Mouse (Mus musculus): ENCODE results near the gene Itga4. TPM values are rescaled to one million over a fixed set of nuclear protein-coding genes. Genes with fewer than 3 reads are reported as not detected.

The Itga4 gene
- polyA plus RNA-seq, 1 experiment from 2014 or later, result 11.1 TPM

- Histone ChIP-seq H3K27me3 (no peaks in the 10 kb centered on the region), H3K27ac (replicated peaks) (no peak overlapping the region), H3K4me3 (replicated peaks) (no peak overlapping the region), H3K36me3 (0 out of 2 replicates have a peak, but pooled peaks cover 3% of the 10 kb centered on the region), H3K9me3 (replicated peaks) (no peaks in the 10 kb centered on the region), H3K4me2 (replicated peaks) (no peak overlapping the region), H3K9ac (no peak overlapping the region), H3K4me1 (0 out of 2 replicates have a peak, but pooled peaks cover 4% of the 10 kb centered on the region)
- WGBS, result 58% methylated on average over 4 of the region's 4 CpGs
- ATAC-seq (ENCODE audit: insufficient number of reproducible peaks, low FRiP score, low TSS enrichment, low read depth), result no peak
These were observed 57.3 kb downstream of the Itga4 start for GRCm38 (mm10) chr2:79312499-79312898.

- no peak overlapping the region for H3K27ac ChIP-seq (replicated peaks)
- no peak for ATAC-seq (ENCODE audit: insufficient number of reproducible peaks, low FRiP score, low TSS enrichment, low read depth)
These were observed 59.9 kb downstream of the Itga4 start for GRCm38 (mm10) chr2:79315108-79315507.

GRCm38 (mm10) chr2:79316182-79316880, 61.1 kb downstream of the Itga4 start:
- H3K27ac ChIP-seq (replicated peaks), result 0 out of 2 replicates have a peak overlapping the region, but pooled peaks have one; percentile 48
- H3K4me2 ChIP-seq (replicated peaks), result no peak overlapping the region
- WGBS, result 62% methylated on average over 9 of the region's 9 CpGs
- no peak overlapping the region for H3K9ac ChIP-seq
- no peak overlapping the region for H3K4me3 ChIP-seq (replicated peaks)
- H3K27me3 ChIP-seq, result no peaks in the 10 kb centered on the region
- H3K4me1 ChIP-seq, result 0 out of 2 replicates have a peak, but pooled peaks cover 4% of the 10 kb centered on the region
- H3K36me3 ChIP-seq, result 0 out of 2 replicates have a peak, but pooled peaks cover 6% of the 10 kb centered on the region
- no peak for ATAC-seq (ENCODE audit: insufficient number of reproducible peaks, low FRiP score, low TSS enrichment, low read depth)
- no peaks in the 10 kb centered on the region for H3K9me3 ChIP-seq (replicated peaks)

More at GRCm38 (mm10) chr2:79315108-79315507, 59.9 kb downstream of the Itga4 start:
- 0 out of 2 replicates have a peak, but pooled peaks cover 4% of the 10 kb centered on the region for H3K4me1 ChIP-seq
- H3K4me3 ChIP-seq (replicated peaks), result no peak overlapping the region
- H3K27me3 ChIP-seq, result no peaks in the 10 kb centered on the region
- H3K36me3 ChIP-seq, result 0 out of 2 replicates have a peak, but pooled peaks cover 6% of the 10 kb centered on the region
- 79% methylated on average over 4 of the region's 4 CpGs for whole genome bisulfite sequencing
- no peak overlapping the region for H3K9ac ChIP-seq
- no peaks in the 10 kb centered on the region for H3K9me3 ChIP-seq (replicated peaks)
- H3K4me2 ChIP-seq (replicated peaks), result no peak overlapping the region

- H3K9me3 ChIP-seq (replicated peaks), result no peaks in the 10 kb centered on the region
- no peak for ATAC-seq (ENCODE audit: insufficient number of reproducible peaks, low FRiP score, low TSS enrichment, low read depth)
- no peaks in the 10 kb centered on the region for H3K27me3 ChIP-seq
- 23% methylated on average over 2 of the region's 2 CpGs for WGBS
- no peaks in the 10 kb centered on the region for H3K36me3 ChIP-seq
- H3K4me1 ChIP-seq, result no peaks in the 10 kb centered on the region
- no peak overlapping the region for H3K27ac ChIP-seq (replicated peaks)
- no peak overlapping the region for H3K4me3 ChIP-seq (replicated peaks)
- H3K9ac ChIP-seq, result no peak overlapping the region
- no peak overlapping the region for H3K4me2 ChIP-seq (replicated peaks)
These were observed 72.9 kb downstream of the Itga4 start for GRCm38 (mm10) chr2:79328079-79328478.

GRCm38 (mm10) chr2:79334661-79335060, 79.4 kb downstream of the Itga4 start:
- Histone ChIP-seq H3K27ac (replicated peaks) (no peak overlapping the region), H3K9ac (no peak overlapping the region), H3K4me1 (no peaks in the 10 kb centered on the region), H3K36me3 (no peaks in the 10 kb centered on the region), H3K27me3 (no peaks in the 10 kb centered on the region), H3K4me2 (replicated peaks) (no peak overlapping the region), H3K9me3 (replicated peaks) (0 out of 2 replicates have a peak, but pooled peaks cover 5% of the 10 kb centered on the region), H3K4me3 (replicated peaks) (no peak overlapping the region)
- no peak for ATAC-seq (ENCODE audit: insufficient number of reproducible peaks, low FRiP score, low TSS enrichment, low read depth)

GRCm38 (mm10) chr2:79336141-79336540, 80.9 kb downstream of the Itga4 start:
- Histone ChIP-seq H3K4me2 (replicated peaks) (no peak overlapping the region), H3K36me3 (no peaks in the 10 kb centered on the region), H3K9ac (no peak overlapping the region), H3K27me3 (no peaks in the 10 kb centered on the region), H3K27ac (replicated peaks) (no peak overlapping the region), H3K4me3 (replicated peaks) (no peak overlapping the region), H3K4me1 (no peaks in the 10 kb centered on the region), H3K9me3 (replicated peaks) (0 out of 2 replicates have a peak, but pooled peaks cover 5% of the 10 kb centered on the region)
- no peak for ATAC-seq (ENCODE audit: insufficient number of reproducible peaks, low FRiP score, low TSS enrichment, low read depth)
- WGBS, result 64% methylated on average over 1 of the region's 1 CpGs

- Histone ChIP-seq H3K9me3 (replicated peaks) (0 out of 2 replicates have a peak, but pooled peaks cover 5% of the 10 kb centered on the region), H3K36me3 (no peaks in the 10 kb centered on the region), H3K4me2 (replicated peaks) (no peak overlapping the region), H3K4me3 (replicated peaks) (no peak overlapping the region), H3K27ac (replicated peaks) (no peak overlapping the region), H3K9ac (no peak overlapping the region), H3K4me1 (no peaks in the 10 kb centered on the region), H3K27me3 (no peaks in the 10 kb centered on the region)
- WGBS, result 53% methylated on average over 1 of the region's 1 CpGs
- no peak for ATAC-seq (ENCODE audit: insufficient number of reproducible peaks, low FRiP score, low TSS enrichment, low read depth)
These were observed 83.8 kb downstream of the Itga4 start for GRCm38 (mm10) chr2:79339003-79339402.

- no peaks in the 10 kb centered on the region for H3K27me3 ChIP-seq
- no peak overlapping the region for H3K9ac ChIP-seq
- no peaks in the 10 kb centered on the region for H3K4me1 ChIP-seq
- no peak overlapping the region for H3K4me2 ChIP-seq (replicated peaks)
- no peak for ATAC-seq (ENCODE audit: insufficient number of reproducible peaks, low FRiP score, low TSS enrichment, low read depth)
- no peaks in the 10 kb centered on the region for H3K9me3 ChIP-seq (replicated peaks)
- WGBS, result 63% methylated on average over 8 of the region's 8 CpGs
- no peak overlapping the region for H3K27ac ChIP-seq (replicated peaks)
- H3K36me3 ChIP-seq, result no peaks in the 10 kb centered on the region
- H3K4me3 ChIP-seq (replicated peaks), result no peak overlapping the region
These were observed 87.9 kb downstream of the Itga4 start for GRCm38 (mm10) chr2:79343115-79343514.

GRCm38 (mm10) chr2:79351179-79352099, 96.2 kb downstream of the Itga4 start:
- Histone ChIP-seq H3K9ac (no peak overlapping the region), H3K27ac (replicated peaks) (no peak overlapping the region), H3K4me1 (no peaks in the 10 kb centered on the region), H3K36me3 (no peaks in the 10 kb centered on the region), H3K4me2 (replicated peaks) (no peak overlapping the region), H3K27me3 (no peaks in the 10 kb centered on the region), H3K4me3 (replicated peaks) (no peak overlapping the region), H3K9me3 (replicated peaks) (no peaks in the 10 kb centered on the region)
- WGBS, result 68% methylated on average over 6 of the region's 6 CpGs
- ATAC-seq (ENCODE audit: insufficient number of reproducible peaks, low FRiP score, low TSS enrichment, low read depth), result no peak

GRCm38 (mm10) chr2:79352100-79352802, 97.0 kb downstream of the Itga4 start:
- Histone ChIP-seq H3K4me2 (replicated peaks) (no peak overlapping the region), H3K4me1 (no peaks in the 10 kb centered on the region), H3K9ac (no peak overlapping the region), H3K9me3 (replicated peaks) (no peaks in the 10 kb centered on the region), H3K4me3 (replicated peaks) (no peak overlapping the region), H3K36me3 (no peaks in the 10 kb centered on the region), H3K27me3 (no peaks in the 10 kb centered on the region), H3K27ac (replicated peaks) (no peak overlapping the region)
- no peak for ATAC-seq (ENCODE audit: insufficient number of reproducible peaks, low FRiP score, low TSS enrichment, low read depth)
- 74% methylated on average over 4 of the region's 4 CpGs for WGBS

GRCm38 (mm10) chr2:79354773-79355172, 99.5 kb downstream of the Itga4 start:
- no peak overlapping the region for H3K9ac ChIP-seq
- no peak overlapping the region for H3K4me3 ChIP-seq (replicated peaks)
- no peaks in the 10 kb centered on the region for H3K4me1 ChIP-seq
- H3K9me3 ChIP-seq (replicated peaks), result no peaks in the 10 kb centered on the region
- no peak for ATAC-seq (ENCODE audit: insufficient number of reproducible peaks, low FRiP score, low TSS enrichment, low read depth)
- no peak overlapping the region for H3K4me2 ChIP-seq (replicated peaks)
- H3K36me3 ChIP-seq, result no peaks in the 10 kb centered on the region
- WGBS, result 87% methylated on average over 16 of the region's 16 CpGs
- no peaks in the 10 kb centered on the region for H3K27me3 ChIP-seq
- H3K27ac ChIP-seq (replicated peaks), result no peak overlapping the region
